Mouse (Mus musculus) lung, postnatal 4 days (tissue): ENCODE results near the gene Mapk11.

ENCODE experiments used
- DNase-seq, 2 experiments: peaks; one replicate each; pipeline ENCODE4 v3.0.0; 2021

Gene Mapk11

DNA sequence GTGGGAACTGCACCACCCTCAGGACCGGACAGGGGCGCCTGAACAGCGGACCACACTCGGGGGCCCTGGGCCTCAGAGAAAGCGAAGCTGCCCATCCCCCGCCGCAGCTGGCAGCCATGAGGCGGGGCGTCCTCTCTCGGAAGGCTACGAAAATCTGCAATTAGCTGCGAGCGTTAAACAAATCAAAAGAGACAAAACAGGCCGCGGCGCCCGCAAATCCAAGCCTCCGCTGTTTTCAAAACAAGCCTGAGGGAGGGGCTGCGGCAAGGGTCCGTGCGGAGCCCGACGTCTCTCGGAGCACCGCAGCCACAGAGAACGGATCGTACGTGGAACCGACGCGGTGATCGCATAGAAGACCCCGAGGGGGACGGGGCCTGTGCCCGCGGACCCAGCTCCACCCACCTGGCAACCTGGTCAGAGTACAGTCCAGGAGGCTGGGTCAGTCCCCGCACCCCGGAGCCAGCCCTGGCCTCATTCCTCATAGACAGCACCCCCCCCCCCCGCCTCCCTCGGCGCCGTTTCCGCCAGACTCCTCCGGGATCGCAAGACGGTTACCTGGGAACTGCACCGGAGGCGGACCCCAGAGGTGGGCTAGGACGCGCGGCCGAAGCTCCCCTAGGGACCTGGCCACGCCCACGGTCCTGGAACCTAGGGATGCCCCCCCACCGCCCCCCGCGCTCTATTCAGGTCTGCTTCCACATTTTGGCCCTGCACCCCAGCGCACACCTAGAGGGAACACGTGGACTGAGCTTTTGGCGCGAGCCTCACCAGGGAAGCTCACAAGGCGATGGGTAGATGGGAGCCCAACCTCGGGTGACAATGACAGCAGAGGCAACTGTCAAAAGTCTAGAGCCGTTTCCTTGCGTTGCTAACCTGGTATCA is 23.8 kb upstream of the Mapk11 start:
- DNase-seq: peak; percentile 64 to 71

DNA sequence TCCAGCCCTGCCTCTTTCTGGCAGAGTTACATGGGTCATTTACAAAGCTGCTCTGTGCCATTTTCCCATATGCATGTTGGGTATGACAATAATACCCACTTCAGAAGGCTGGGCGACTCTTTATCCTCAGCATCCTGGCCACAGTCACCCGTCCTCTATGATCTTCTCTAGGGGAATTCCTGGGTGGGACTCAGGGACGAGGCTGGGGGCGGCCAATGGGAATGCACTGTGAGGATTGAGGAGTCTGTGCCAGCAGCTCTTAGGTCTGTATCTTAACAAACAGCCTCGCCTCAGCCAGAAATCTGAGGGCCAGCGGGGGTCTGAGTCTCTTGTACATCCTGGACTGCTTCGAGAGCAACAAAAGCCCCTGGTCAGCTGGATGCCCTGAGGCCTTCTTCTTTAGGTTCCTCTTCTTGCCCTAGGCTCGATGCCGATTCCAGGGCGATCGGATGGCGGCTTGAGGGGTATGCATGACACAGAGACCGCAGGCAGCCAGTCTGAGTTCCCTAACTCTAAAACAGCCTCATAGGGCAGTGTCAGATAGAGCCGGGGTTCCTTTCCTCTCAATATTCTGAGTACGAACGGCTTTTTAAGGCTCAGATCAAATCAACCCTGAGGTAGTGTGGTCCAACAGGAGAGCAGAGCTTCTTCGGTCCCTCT is 23.0 kb upstream of the Mapk11 start:
- DNase-seq: no peak

DNA sequence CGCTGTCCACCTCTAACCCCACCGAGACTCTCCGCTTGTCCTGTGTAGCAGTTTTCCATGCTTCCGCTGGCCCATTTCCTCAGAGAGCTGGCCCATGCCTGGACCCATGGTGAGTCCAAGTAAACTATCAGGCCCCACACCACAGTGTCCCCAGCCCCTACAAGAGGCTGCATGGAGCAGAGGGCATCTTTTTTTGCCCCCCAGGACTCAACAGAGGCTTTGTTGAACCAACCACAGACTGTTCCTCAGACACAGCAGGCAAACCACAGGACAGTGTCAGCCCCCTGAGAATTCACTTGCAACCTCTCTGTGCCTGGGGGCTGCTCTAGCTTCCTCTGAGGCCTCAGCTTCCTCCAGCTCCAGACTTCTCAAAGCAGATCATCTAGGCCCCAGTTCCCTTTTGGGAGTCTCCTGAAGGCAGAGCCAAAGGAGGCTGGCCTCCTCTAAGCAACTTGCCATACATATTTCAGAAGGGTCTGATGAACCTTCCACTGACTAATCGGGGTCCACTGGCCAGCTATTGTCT is 22.2 kb upstream of the Mapk11 start:
- no peak for DNase-seq

DNA sequence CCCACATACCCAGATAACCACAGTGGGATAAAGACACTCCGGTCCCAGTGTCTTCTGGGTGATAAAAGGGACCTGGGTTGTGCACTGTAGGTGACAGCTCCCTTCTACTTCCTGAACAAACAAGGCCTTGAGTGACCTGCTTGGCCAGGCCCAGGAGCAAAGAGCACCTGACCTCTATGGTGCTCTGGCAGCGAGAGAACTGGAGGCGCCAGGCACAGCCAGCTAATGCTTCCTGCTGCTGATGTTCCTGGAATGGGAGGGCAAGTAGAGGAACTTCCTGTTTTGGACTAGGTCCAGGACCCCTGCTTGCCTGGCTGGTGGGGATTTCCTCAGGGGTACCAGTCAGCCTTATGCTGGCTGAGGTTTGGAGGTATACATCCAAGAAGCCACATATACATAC is 20.7 kb upstream of the Mapk11 start:
- peak in 1 of 2 experiments; percentile 68 for DNase-seq

DNA sequence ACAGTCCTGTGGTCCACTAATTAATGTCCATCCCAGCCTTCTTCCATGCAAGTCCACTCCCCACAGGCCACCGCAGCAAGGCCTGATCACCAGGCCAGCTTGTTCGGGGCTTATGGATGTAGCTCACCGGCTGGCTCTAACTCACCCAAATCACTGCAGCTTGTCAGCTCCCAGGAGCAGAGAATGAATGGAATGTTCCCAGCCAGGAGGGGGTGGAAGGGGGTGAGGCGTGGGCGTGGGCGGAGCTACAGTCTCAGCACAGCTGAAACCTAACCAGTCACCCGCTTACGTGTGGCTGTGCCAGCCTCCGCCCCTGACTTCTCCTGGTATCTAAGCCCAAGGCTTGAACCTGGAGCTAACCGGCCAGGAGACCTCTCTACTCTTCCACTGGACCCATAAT is 20.0 kb upstream of the Mapk11 start:
- DNase-seq: peak; percentile 84 to 92

DNA sequence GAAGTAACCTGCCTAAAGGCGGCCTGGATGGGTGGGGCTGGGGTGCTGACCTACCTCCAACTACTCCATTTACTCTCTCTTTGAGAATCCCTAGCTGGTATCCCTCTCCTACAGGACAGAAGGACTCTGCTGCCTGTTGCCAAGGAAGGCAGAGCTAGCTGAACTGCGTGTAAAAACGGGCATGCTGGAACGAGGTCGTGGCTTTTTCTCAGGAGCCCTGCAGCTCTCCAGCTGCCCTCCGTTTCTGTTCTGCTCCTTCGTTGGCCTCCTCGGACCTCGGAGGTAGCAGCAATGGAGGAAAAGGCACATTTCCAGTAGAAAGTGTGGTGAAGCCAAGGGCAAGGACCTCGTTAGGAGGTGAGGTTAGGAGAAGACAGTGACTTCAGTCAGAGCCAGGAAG is 19.5 kb upstream of the Mapk11 start:
- no peak for DNase-seq

DNA sequence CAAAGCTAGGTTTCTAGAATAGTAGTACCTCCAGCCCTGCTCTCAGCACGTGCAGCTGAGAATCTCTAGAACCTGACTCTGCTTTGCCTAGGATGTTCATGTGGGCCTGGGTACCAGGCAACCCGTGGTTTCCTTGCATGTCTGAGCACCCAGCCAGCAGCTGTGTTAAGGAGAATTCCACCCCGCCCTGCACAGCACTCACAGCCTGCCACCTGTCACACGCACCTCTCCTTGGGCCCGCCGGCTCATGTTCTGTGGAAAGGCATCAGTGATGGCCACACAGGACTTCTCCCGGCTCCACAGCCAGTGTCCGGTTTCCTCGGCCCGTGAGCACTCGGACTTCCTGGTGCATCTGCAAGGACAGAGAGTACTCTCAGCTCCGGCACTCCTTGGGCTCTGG is 16.1 kb upstream of the Mapk11 start:
- no peak for DNase-seq

DNA sequence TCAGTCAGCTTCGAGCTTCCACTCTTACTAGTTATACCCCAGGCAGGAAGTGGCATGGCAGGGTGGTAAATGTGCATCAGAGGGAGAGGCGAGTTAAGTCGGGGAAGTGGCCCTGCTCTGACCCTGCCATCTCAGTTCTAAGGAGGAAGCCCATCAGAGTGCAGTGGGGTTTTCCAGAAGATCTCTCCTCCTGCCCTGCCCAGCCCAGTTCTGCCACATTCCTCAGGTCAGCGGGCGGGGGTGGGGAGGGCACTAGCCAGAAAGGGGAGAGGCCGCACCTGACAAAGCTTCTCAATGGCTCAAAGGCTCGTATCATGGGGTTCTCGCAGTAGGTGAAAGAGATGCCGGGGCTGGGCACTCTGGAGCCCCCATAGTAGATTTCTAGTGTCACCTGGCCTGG is 12.0 kb upstream of the Mapk11 start:
- peak; percentile 52 to 76 for DNase-seq

DNA sequence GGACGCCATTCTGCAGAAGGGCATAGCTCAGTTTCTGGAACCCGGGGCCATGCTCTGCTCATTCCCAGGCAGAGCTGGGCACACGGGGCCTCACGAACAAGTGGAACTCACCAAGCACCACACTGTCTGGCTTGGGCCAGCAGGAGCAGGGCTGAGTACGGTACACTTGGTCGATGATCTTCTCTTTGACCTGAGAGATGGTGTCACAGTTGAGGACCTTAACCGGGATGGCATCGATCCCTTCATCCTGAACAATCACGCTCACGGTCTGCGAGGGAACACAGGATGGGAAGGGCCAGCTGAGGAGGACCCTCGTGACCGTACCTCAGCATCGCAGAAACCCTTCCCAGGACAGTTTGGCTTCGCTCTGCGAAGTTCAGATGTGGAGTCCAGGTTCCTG is 9.1 kb upstream of the Mapk11 start:
- DNase-seq: no peak

DNA sequence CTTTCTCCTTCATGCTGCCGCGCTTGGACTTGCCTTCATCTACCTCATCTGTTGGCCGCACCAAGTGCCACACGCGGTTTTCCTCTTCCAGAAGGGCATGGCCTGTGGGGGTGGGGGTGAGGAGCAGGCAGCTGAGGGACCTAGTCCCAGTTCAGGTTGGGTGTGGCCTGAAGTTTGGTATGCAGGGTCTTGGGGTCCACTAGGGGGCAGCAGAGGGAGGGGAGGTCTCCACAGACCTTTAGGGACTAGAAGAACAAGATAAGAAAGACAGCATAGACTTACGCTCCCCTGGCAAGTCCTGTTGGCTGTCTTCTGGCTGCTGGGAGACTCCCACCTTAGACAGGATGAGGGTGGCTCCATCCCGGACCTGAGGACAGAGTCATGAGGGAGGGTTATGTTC is 8.5 kb upstream of the Mapk11 start:
- peak; percentile 73 to 81 for DNase-seq

DNA sequence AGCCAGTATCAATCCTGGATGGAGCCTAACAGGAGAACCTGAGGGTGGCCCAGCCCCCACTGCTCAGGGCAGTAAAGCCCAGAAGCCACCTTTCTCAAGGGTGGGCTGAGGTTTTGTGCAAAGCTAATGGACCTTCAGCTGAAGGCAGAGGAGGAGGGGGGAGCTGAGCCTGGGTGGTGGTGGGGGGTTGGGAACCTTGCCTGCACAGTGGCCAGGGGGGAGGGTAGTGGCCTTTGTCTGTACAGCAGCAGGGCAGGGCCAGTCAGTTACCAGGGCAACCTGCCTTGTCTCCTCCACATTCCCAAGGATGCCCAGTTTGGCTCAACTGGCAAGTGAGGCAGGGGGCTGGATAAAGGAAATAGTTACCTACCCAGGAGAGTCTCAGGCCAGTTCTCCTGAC is 2.9 kb upstream of the Mapk11 start:
- no peak for DNase-seq

DNA sequence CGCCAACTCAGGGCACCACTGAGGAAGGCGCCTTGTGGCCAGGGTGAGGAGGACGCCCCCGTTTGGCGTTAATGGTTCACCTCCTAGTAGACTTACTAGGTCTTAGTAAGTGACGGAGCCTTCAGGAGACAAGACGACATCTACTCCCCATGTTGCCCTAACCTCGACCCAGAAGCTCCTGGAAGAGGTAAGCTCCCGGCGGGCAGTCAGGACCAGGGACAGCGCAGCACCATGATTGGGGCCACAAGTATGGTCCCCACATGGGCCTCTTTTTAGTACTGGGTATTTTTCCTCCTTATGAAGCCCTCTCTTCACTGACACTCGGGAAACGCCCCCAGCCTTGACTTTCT is 588 bp upstream of the Mapk11 start:
- DNase-seq: no peak

DNA sequence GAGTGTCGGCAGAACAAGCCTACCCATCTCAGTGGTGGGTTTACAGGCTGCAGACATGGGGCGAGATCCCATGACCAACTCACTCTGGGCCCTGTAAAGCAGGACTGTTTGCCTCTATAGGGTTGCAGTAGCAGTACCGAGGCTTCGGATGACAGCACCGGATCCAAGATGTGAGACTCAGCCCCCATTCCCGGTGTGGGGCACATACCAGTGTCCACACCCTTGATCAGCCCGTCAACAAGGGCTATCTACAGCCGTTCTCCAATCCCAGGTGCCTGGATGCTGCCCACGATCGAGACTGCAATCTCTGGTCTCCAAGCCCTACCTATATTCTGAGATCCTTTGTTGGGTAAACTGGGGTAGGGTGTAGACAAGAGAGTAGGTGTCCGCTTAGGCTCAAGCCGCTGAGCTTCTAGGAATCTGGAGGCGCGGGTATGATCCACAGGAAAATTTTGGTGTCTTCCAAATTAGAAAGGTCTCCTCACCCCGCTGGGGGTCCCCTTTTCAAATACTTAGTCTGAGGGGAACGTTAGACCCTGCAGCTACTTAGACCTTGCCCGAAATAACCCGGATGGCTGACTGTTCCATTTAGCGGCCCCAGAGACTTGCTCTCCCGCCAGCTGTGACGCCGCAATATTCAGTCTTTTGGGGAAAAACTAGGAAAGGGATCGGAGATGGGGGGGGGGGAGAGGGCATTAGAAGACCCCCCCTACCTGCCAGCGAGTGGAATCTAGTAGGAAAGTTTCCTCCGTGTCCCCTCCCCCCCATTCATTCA is 745 bp downstream of the Mapk11 start:
- DNase-seq: no peak

DNA sequence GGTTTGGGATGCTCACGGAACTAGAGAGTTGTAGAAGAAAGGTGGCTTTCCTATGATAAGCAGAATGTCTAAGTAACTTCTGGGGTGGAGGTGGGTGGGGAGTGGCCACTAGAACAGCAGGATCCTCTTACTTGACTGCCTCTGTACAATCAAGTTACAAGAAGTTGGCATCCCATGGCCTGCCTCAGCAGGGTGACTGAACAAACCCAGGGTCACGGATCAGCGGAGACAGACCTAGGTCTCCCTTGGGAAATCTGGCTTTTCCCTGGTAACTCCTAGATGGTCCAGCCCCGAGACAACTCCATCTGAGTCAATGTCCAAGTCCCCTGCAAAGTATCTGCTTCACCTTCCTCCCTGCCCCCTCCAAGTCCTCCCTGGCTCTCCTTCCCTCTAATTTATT is 1.5 kb downstream of the Mapk11 start:
- no peak for DNase-seq

DNA sequence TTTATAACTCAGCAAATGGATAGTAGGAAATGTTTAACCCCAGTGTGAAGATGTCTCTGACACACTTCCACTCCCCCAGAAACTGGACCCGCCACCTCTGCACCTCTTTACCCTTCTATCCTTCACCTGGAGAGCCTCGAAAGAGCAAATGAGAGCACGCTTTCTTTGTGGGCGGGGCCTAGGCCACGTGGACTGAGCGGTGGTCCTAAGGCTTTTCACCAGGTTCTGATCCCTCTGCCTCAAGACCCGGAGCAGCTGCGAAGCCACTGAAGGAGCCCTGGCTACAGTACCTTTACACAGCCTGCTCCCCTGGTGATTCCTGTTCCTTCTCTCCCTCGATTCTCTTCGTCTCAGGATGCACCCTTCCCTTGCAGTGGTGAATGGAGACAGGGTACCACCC is 2.0 kb downstream of the Mapk11 start:
- DNase-seq: no peak

DNA sequence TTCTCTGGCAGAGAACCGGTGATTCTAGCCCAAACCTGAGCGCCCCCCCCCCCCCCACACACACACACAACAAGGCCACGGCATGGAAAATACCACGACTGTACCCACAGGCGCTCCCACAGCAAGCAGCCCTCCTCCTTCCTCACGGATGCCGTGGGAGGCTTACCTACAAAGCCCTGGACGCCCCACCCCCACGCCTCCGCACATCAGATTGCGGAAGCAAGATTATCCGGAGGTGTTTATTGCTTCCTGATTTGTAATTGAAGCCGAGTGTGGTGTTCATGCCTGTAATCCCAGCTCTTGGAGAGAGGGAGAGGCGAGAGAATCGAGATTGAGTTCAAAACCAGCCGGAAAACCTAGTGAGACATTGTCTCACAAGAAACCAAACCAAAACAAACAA is 2.4 kb downstream of the Mapk11 start:
- DNase-seq: no peak

DNA sequence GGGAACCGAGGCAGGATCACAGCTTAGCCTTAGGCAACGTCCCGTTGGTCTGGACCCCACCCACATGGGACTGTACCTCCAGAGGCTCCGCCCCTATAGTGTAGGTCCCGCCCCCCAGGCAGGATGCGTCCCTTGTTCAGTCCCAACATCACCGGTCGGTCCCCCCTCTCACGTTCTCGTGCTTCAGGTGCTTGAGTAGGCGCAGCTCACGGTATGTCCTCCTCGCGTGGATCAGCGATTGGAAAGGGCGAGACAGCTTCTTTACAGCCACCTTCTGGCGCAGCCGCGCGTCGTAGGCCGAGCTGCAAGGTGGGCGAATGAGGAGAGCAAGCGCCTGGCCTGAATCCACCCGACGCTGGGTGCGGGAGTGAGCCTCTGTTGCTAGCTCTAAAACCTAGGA is 2.9 kb downstream of the Mapk11 start:
- DNase-seq: peak; percentile 62 to 66

DNA sequence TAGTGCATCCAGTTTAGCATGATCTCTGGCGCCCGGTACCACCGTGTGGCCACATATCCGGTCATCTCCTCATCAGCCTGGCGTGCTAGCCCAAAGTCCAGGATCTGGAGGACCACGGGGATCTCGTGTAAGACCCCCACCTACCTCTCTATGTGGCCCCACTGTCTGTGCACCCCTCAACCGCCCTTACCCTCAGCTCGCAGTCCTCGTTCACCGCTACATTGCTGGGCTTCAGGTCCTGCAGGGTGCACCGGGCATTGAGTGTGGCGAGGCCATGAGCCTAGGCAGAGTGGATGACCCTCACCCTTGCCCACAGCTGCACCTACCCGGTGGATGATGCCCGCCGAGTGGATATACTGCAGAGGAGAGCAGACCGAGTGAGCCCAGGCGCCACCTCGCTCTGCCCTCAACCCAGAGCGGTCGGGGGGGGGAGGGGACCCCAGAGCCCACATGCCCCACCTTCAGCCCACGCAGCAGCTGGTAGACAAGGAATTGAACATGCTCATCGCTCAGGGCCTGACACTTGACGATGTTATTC is 3.5 kb downstream of the Mapk11 start:
- no peak for DNase-seq

DNA sequence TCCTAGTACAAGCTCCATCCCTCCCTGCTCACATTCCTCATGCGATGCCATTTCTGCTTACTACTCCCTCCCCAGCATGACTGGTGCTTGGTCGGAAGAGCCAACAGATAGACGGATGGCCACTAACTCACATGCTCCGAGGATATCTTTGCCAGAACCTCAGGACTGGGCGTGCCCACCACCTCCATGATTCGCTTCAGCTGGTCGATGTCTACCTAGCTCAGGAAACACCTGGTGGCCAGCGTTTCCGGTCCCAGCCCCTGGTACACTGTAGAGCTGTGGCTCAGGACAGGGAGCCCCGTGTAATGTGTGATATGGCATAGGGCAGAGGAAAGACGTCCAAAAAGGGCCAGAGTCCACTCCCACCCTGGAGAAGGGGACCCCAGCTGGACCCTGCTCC is 4.5 kb downstream of the Mapk11 start:
- DNase-seq: no peak

DNA sequence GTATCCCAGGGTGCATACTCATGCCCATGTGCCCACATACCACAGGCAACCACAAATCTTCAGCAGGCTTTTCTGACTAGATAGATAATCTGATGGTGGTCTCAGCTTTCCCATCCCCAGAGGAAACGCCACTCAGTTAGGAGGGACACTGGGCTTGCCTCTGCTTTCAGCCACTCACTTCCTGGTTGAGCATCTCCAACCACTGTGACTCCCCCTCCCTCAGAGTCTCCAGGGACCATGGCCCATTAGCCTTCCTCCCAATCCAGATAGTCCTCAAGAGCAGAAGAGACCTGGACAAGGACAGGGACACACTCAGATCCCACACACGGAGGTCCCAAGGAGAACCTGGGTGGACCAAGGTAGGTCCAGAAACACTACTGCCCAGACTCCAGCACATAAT is 6.3 kb downstream of the Mapk11 start:
- DNase-seq: no peak

DNA sequence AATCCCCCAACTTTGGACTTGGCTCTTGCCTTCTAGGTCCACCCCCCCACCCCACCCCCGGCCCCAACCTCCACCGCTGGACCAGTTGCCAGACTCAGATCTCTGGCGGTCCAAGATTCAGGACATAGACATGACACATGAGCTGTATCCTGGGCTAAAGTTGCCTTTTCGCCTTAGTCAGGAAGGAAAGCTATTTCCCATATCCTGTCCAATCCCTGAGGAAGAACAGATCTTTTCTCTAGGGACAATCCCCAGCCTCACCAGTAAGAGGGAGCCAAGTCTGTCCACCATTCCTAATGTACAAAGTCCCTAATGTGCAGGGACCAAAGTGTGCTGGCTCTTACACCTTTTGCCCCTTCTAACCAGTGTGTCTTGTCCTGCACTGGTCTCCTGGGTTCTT is 7.5 kb downstream of the Mapk11 start:
- no peak for DNase-seq

DNA sequence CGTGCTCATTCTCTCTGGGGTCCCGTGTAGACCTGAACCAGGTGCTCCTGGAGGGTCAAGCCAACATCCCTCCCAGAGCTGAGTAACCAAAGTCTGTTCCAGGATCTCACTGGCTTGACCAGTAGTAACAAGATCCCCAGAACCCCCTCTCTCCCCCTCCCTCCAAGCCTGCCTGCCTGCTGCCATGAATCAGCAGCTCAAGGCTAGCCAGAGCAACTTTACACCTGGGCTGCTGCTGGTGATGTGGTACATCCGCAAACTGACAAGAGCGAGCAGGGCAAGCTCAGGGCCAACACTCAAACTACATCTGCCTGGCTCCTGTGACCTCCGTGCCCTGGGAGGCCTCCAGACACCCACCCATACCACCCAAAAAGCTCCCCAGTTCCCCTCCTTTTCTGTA is 8.0 kb downstream of the Mapk11 start:
- DNase-seq: no peak

DNA sequence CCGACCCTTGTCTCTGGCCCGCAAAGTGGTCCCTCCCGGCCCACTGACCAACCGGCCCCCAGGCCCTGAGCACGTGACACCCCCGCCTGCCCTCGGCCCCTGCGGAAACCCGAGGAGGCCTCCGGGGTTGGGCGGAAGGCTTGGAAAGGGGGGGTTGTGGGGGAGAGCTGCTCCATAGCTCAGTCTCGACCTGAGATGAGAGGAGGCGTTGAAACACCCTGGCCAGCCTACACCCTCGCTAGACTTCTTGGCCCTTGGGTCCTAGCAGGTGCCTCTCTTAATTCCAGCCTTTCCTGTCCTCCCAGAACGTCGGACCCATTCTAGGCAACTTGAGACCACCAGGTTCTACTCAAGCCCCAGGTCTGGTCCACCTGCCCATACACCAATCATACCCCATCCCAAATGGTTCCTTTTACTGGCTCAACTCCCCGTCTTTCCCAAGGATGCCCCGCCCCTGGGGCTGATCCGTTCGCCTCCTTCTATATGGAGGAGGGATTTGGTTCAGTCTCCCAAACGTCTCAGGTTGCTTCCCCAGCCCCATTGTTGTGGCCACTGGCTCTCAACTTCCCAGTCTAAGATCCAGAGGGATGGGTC is 8.7 kb downstream of the Mapk11 start, which contains the start of gene Mapk12:
Mapk12 (minus strand) TSS at position 45 of the 594 bp plus-strand sequence.
- DNase-seq: peak; percentile 66 to 81
